13 mouse cellular contexts compared by ENCODE assay signal in genomic region chr5:27324346-27324928, GRCm38 (mm10).
DNase-seq lines count a peak whose midpoint lies in the region; ATAC-seq and TF ChIP-seq lines count a peak whose summit lies in the region.
"Had no signal": no experiment of that assay in that cellular context is flagged by ENCODE, and none has a peak within 500 bp of the region (broad histone marks: within the 10 kb centered on the region; RNA-seq: fewer than 3 reads in every experiment).

No protein-coding gene starts in this region.

- no peak for TF ChIP-seq CTCF in layer of hippocampus, adult 2 months (conservative IDR thresholded peaks at IDR 0.05)

- H3K4me2 ChIP-seq in embryonic facial prominence, embryonic 14.5 days (ENCODE audit: low read depth, low read length), result no peak overlapping the region

- peak; percentile 24 for DNase-seq in embryonic facial prominence, embryonic 14.5 days (ENCODE audit: low spot score)
- DNase-seq in embryonic facial prominence, embryonic 10.5 days (ENCODE audit: low spot score), result no peak
- no peak for DNase-seq in layer of hippocampus, adult 2 months (ENCODE audit: low spot score in 2 of 2)
- no peak for DNase-seq in layer of hippocampus, postnatal 36 days
- peak; percentile 28 to 58 for DNase-seq in cerebellum, postnatal 36 days
- peak; percentile 64 for DNase-seq in skeletal muscle tissue, adult 2 months (ENCODE audit: low read depth, low spot score)
- no peak for DNase-seq in urinary bladder, adult 18-20 months (ENCODE audit: low spot score in 2 of 2)
- no peak for DNase-seq in thymus, postnatal 10 days (ENCODE audit: low spot score in 2 of 2)
- DNase-seq: adrenal gland, adult 2 months; heart, postnatal 14 days; kidney, adult 18-20 months; lung, adult 2 months had no signal

- H3K9ac ChIP-seq in embryonic facial prominence, embryonic 14.5 days (ENCODE audit: low read depth, low read length), result no peak overlapping the region

- peak; percentile 60; the same call in 1 of the 2 replicates for ATAC-seq in embryonic facial prominence, embryonic 14.5 days (ENCODE audit: low read depth)

- H3K27ac ChIP-seq in embryonic facial prominence, embryonic 14.5 days (replicated peaks; ENCODE audit: low read depth, low read length), result no peak overlapping the region
- H3K27ac ChIP-seq in embryonic facial prominence, embryonic 10.5 days (replicated peaks), result no peak overlapping the region
- H3K27ac ChIP-seq in layer of hippocampus, adult 2 months, result peak overlapping the region; percentile 19
- H3K27ac ChIP-seq: limb, embryonic 10.5 days had no signal

- H3K4me3 ChIP-seq in embryonic facial prominence, embryonic 14.5 days (ENCODE audit: low read depth, low read length), result no peak overlapping the region
- H3K4me3 ChIP-seq in embryonic facial prominence, embryonic 10.5 days, result no peak overlapping the region
- H3K4me3 ChIP-seq in layer of hippocampus, adult 2 months, result no peak overlapping the region
- H3K4me3 ChIP-seq: limb, embryonic 10.5 days had no signal

- no peaks in the 10 kb centered on the region for H3K27me3 ChIP-seq in embryonic facial prominence, embryonic 14.5 days (replicated peaks; ENCODE audit: control insufficient read depth, insufficient read depth, low read length)
- H3K27me3 ChIP-seq in embryonic facial prominence, embryonic 10.5 days (replicated peaks; ENCODE audit: low read depth, poor library complexity, severe bottlenecking), result no peaks in the 10 kb centered on the region

- H3K9me3 ChIP-seq in embryonic facial prominence, embryonic 14.5 days (ENCODE audit: control insufficient read depth, low read length), result no peaks in the 10 kb centered on the region
- H3K9me3 ChIP-seq in embryonic facial prominence, embryonic 10.5 days, result no peaks in the 10 kb centered on the region
- H3K9me3 ChIP-seq: limb, embryonic 10.5 days had no signal

- no peaks in the 10 kb centered on the region for H3K36me3 ChIP-seq in embryonic facial prominence, embryonic 14.5 days (ENCODE audit: control insufficient read depth, insufficient read depth, low read length)
- H3K36me3 ChIP-seq in embryonic facial prominence, embryonic 10.5 days (replicated peaks), result no peaks in the 10 kb centered on the region
- H3K36me3 ChIP-seq: limb, embryonic 10.5 days had no signal

- 49% methylated on average over 3 of the region's 3 CpGs for WGBS in embryonic facial prominence, embryonic 14.5 days
- WGBS in embryonic facial prominence, embryonic 10.5 days, result 64% methylated on average over 3 of the region's 3 CpGs

- H3K4me1 ChIP-seq in embryonic facial prominence, embryonic 14.5 days (ENCODE audit: control insufficient read depth, insufficient read depth, low read length), result no peaks in the 10 kb centered on the region
- no peaks in the 10 kb centered on the region for H3K4me1 ChIP-seq in embryonic facial prominence, embryonic 10.5 days

Comparison
In these comparisons a context has a peak if more than half of its experiments do, and no peak if none do; other contexts are left out.
1. DNase-seq: peak in embryonic facial prominence, embryonic 14.5 days (single experiment), cerebellum, postnatal 36 days (2 of 2) and skeletal muscle tissue, adult 2 months (single experiment); none in embryonic facial prominence, embryonic 10.5 days (single experiment), layer of hippocampus, adult 2 months (0 of 2), layer of hippocampus, postnatal 36 days (0 of 2), urinary bladder, adult 18-20 months (0 of 2) and thymus, postnatal 10 days (0 of 2).